Mouse (Mus musculus) stomach, postnatal 0 days (tissue): Measurements from ENCODE around the gene Il23a.
"Not testable (repeated sequence)": the region's sequence is repeated elsewhere in the genome, so short reads cannot be mapped to it uniquely, and the experiment has no call there.

Source experiments
- CTCF ChIP-seq: IDR thresholded peaks from 2 replicates; pipeline ENCODE4 v1.5.1; 2016; ENCODE audit warnings: antibody characterized with exemption, low read depth, mild to moderate bottlenecking, moderate library complexity
- EP300 ChIP-seq: optimal IDR thresholded peaks from 2 replicates; pipeline ENCODE3; 2016; ENCODE audit warnings: antibody characterized with exemption

DNA sequence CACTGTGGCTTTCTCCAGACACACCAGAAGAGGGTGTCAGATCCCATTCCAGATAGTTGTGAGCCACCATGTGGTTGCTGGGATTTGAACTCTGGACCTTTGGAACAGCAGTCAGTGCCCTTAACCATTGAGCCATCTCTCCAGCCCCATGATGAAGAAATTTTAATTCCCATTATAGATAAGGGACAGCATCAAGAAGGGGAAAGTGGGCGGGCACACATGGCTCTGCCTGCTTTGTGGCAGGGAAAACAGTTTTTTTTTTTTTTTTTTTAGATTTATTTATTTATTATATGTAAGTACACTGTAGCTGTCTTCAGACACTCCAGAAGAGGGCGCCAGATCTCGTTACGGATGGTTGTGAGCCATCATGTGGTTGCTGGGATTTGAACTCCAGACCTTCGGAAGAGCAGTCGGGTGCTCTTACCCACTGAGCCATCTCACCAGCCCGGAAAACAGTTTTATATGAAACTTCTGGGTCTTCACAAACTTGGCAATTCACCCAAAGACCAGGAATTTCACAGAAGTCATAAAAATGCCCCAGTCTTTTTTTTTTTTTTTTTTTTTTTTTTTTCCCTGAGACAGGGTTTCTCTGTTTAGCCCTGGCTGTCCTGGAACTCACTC lies 25.6 kb downstream of the Il23a start:
- TF ChIP-seq CTCF, EP300: not testable (repeated sequence)
